Mouse (Mus musculus) 416B (cell line): Measurements from ENCODE around the gene Bicc1.

Source experiments
- DNase-seq: peaks from one replicate; pipeline ENCODE4 v3.0.0; 2011; ENCODE audit warnings: low read depth

Bicc1 gene

GRCm38 (mm10) chr10:71052208-71052607 is 107.3 kb downstream of the Bicc1 start:
- DNase-seq: no peak

- DNase-seq: no peak
Observed at GRCm38 (mm10) chr10:71050722-71051333, 108.7 kb downstream of the Bicc1 start.

GRCm38 (mm10) chr10:71049294-71049693 is 110.2 kb downstream of the Bicc1 start:
- no peak for DNase-seq

DNA sequence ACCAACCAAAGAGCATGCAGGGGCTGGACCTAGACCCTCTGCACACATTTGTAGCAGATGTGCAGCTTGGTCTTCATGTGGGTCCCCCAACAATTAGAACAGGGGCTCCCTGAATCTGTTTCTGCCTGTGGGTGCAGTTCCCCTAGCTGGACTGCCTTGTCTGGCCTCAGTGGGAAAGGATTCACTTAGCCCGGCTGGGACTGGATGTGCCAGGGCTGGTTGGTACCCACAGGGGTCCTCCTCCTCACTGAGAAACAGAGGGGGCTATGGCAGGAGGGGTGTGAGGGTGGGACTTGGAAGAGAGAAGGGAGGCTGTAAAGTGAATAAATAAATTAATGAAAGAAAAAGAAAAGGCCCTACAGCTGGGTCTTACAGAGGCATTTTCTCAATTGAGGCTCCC is 115.1 kb downstream of the Bicc1 start:
- no peak for DNase-seq

DNA sequence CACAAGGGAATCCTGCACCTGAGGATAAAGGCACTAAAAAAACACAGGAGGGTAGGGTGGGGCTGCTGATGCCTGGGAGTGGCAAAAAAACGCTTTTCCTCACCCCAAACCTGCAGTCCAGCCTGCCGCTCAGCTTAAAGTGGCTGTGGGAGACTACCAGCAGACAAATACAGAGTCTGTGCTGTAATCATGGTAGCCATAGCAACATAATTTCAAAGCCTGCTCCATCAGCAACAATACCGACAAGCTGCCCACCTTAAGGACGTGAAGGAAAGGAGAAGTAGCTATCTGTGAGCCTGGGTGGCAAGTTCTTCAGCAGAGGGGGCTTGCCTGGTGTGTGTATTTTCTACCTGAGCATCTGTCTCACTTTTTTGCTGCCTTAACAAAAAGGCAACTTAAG is 117.6 kb downstream of the Bicc1 start:
- no peak for DNase-seq

GRCm38 (mm10) chr10:71036484-71036883 is 123.0 kb downstream of the Bicc1 start:
- no peak for DNase-seq

DNA sequence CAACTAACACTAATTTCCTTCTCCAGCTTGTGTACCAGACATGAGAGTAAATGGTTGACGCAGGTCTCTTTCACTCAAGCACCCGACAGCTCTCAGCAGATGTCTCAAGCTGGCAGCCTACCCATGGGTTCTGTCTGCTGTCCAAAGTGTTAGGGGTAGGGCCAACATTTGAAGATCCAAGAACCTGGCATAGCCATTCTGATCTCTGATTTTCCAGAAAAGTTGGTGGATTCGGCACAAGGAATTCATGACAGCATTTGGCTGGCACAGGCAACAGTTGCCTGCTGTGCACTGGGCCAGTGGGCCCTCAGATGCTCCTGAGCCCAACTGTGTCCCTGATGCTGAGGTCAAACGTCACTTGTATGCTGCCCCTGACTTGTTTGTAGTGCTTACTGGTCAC is 130.5 kb downstream of the Bicc1 start:
- DNase-seq: no peak

DNA sequence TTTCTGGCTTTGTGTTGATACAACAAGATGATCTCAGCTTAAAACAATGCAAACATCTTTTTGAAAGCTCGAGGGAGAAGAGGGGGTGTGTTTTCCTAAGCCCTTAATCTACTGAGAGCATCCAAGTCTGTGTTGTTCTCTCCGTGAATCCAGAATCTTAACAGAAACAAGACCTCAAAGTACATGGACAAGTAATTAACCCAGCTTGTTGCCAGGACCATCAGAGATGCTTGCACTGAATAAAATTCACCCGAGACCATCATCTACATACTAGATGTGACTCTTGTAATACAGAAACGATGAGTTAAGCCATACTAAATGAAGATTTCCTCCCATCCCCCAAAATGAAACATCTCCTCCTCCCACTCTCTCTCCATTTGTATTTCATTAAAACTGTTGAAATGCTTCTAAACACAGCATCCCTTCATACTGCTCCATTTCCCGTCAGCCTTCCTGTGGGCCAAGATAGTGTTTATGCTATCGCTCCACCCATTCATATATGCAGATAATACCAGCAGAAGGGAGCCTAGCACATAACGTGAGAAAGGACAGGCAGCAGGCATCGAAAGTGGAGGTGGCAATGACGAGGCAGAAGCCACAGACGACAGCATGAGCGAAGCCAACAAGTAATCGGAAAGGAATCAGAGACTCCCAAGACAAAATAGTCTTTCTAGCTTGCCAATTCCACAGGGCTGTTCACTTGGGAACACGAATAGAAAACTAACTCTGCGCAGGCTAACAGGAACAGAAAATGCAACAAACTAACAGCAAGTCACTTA is 131.2 kb downstream of the Bicc1 start:
- no peak for DNase-seq

DNA sequence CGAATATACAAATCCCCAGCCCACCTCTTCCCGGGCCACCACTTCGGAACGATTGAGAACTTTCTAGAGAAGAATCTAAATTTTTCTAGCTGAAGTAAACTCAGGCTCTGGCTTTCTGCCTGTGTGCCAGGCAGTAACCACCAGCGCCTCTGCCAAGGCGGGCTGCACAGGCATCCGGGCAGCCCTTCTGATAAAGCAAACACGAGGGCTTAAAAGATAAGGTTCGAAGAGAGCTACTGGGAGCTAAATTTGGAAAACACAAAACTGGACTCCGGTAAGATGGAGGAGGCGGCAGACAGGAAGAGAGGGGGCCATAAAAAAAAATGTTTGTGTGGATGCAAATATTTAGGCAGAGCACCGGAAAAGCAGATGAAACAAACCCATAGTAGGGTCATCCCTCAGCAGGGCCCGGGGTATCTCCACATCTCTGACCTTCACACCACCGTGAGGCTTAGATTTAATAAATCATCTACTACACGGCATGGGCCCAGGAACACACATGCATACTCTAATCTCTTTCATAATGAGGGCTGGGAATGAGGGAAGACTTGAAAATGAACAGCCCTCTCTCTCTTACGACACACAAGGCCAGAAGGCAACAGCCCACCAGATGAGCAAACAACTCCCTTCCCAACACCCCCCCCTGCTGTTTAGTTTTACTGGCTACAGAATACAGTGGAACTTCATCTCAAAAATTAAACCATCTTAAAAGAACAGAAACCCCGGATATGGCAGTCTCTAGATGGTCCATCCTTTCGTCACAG is 134.2 kb downstream of the Bicc1 start:
- DNase-seq: no peak

DNA sequence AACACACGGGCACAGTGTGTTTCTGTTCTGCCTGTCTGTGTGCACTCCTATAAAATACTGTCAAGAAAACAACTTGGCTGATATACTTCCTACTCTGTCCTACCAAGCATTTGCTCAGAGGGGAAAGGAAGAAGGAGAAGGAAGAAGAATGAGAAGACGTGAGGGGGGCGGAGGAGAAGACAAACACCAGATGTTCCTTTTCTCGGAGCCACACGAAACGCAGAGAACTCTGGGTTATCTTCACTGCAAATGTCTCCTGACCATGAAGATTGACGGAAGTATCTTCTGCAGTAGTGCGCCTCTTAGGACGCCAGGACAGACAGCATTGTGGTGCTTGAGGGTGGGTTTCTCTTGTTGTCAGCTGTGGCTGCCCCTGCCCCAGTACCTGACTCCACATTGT is 134.8 kb downstream of the Bicc1 start:
- no peak for DNase-seq

DNA sequence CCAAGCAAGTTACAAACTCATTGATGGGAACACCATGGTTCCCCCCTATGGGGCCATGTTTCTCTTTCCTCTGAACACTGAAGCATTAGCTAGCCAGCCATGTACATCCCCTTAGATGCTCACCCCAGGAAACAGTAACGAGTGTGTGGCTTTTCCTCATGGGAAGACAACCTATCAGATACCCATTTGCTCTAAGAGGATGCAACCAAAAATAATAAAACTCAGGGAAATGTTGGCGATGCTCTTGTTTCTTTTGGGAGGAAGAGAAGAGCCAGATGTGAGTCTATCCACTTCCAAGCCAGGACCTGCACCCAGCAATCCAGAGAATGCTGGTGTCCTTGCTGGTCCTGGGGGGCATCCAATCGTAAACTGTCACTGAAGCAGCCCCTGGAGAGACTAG is 136.0 kb downstream of the Bicc1 start:
- no peak for DNase-seq

GRCm38 (mm10) chr10:71020459-71020858 is 139.0 kb downstream of the Bicc1 start:
- no peak for DNase-seq

DNA sequence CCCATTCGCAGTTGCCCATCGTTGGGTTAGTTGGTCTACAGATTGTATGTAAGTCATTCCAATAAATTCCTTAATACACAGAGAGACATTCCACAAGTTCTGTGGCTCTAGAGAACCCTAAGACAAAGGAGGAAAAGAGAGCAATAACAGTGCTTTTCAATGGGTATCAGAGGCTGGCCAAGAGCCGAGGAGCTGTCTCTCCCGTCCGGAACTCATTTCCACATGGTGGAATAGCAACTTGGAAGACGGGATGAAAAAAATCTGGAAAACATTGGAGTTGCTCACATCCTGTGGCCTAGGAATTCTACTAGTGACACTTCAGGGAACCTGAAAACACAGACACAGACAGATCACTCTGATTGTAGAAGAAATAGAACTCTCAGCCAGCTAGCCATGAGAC is 139.7 kb downstream of the Bicc1 start:
- no peak for DNase-seq

- no peak for DNase-seq
Observed at GRCm38 (mm10) chr10:71009771-71010496, 149.6 kb downstream of the Bicc1 start.

- no peak for DNase-seq
Observed at GRCm38 (mm10) chr10:71008721-71009120, 150.8 kb downstream of the Bicc1 start.

- DNase-seq: no peak
Observed at GRCm38 (mm10) chr10:71007956-71008355, 151.5 kb downstream of the Bicc1 start.

- DNase-seq: no peak
Observed at GRCm38 (mm10) chr10:71007516-71007915, 152.0 kb downstream of the Bicc1 start.

DNA sequence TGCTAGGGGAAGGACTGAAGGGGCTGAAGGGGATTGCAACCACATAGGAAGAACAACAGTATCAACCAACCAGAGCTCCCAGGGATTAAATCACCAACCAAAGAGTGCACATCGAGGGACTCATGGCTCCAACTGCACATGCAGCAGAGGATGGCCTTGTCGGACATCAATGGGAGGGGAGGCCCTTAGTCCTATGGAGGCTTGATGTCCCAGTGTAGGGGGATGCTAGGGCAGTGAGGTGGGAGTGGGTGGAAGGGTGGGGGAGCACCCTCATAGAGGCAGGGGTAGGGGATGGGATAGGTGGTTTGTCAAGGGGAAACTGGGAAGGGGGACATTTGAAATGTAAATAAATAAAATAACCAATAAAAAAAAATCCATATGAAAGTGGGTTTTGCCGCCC is 152.5 kb downstream of the Bicc1 start:
- DNase-seq: no peak

DNA sequence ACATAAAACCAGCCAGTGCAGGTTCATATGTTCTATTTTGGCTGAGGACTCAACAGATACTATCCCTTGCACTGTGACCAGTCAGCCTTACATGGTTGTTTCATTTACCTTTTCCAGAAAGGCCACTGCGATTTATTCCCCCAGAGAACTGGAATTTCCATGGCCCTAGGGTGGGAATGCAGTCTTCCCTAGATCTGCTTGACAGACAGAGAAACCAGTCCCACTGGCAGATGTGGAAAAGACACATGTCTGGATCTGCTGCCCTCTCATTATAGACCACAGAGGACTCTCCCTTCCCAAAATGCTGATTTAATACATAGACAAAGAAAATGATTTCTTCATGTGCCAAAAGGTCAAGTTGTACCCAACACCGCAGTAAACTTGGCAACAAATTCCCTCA is 156.6 kb downstream of the Bicc1 start:
- no peak for DNase-seq

DNA sequence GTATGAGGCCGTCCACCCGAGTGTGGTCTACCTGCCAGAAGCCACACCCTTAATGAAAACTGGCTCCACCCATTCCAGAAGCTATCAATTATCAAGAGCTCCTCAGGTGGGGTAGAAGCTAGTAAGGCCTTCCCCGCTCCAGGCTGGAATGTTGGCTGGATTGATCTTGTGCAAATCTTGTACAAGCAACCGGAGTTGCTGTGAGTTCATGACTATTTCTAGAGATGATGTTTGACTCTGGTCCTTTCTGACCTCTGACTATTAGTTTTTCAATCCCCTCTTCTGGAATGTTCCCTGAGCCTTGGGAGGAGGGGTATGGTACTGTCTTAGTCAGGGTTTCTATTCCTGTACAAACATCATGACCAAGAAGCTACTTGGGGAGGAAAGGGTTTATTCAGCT is 157.3 kb downstream of the Bicc1 start:
- no peak for DNase-seq

DNA sequence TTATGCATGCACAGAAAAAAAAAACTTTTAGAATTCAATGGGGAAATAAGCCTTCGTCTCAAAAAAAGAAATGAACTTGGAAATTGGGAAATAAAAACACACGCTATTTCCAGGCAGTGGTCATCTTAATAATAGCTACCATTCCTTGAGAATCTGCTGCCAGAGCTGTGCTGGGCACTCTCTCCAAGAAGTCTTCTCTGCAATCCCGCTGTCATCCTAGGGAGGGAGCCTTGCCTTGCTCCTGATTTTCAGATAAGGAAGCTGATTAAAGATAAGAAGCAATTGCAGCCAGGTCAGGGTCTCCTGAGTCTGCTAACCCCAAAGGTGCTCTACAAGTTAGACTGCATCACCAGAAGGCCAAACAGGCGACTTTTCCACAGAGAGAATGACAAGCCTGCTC is 161.4 kb downstream of the Bicc1 start:
- no peak for DNase-seq

DNA sequence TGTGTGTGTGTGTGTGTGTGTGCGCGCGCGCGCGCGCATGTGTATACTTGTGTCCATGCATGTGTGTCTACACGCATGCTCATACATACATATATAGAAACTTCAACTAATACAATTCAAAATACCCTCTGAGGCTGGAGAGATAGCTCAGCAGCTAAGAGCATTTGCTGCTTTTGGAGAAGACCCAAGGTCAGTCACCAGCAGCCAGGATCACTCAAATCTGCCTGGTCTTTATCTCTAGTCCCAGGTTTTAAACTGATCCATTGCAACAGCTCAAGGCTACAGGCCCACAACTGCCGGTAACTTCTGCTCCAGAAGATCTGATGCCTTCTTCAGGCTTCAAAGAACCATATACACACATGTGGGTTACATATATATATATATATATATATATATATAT is 163.4 kb downstream of the Bicc1 start:
- no peak for DNase-seq

GRCm38 (mm10) chr10:70994135-70994497 is 165.4 kb downstream of the Bicc1 start:
- DNase-seq: no peak
